Mouse (Mus musculus) heart, adult 2 months (tissue): ENCODE data around the gene Vmn1r2. TPM values are rescaled to one million over a fixed set of nuclear protein-coding genes. Genes with fewer than 3 reads are reported as not detected.
"Not testable (repeated sequence)": the region's sequence is repeated elsewhere in the genome, so short reads cannot be mapped to it uniquely, and the experiment has no call there.

Experiments
- DNase-seq, 2 experiments: peaks; one replicate each; pipeline ENCODE4 v3.0.0; 2021
- H3K27ac ChIP-seq: fragments of 200-600 bp; 2 replicates; pipeline ENCODE4 v1.8.1; 2022
- H3K27me3 ChIP-seq: fragments of 200-500 bp; 2 replicates; pipeline ENCODE4 v1.6.1; 2012; ENCODE audit warnings: mild to moderate bottlenecking, low read length, inconsistent platforms, mixed read lengths; ENCODE audit not compliant: control insufficient read depth, insufficient read depth
- H3K36me3 ChIP-seq: fragments of 200-500 bp; 2 replicates; pipeline ENCODE4 v1.6.1; 2012; ENCODE audit warnings: low read length, inconsistent platforms; ENCODE audit not compliant: control insufficient read depth, insufficient read depth
- H3K4me1 ChIP-seq: fragments of 200-500 bp; 2 replicates; pipeline ENCODE4 v1.6.1; 2011; ENCODE audit warnings: low read length; ENCODE audit not compliant: control insufficient read depth, insufficient read depth
- H3K4me3 ChIP-seq: fragments of 200-600 bp; 2 replicates; pipeline ENCODE4 v1.8.1; 2022
- H3K79me2 ChIP-seq: fragments of 200-500 bp; replicated peaks from 2 replicates; pipeline ENCODE4 v1.6.1; 2012; ENCODE audit warnings: mild to moderate bottlenecking, inconsistent platforms, low read length, moderate library complexity, mixed read lengths; ENCODE audit not compliant: control insufficient read depth, insufficient read depth
- H3K9ac ChIP-seq: fragments of 200-500 bp; 2 replicates; pipeline ENCODE4 v1.6.1; 2012; ENCODE audit warnings: low read depth, mild to moderate bottlenecking, control low read depth, inconsistent platforms, low read length, mixed read lengths
- CTCF ChIP-seq: fragments of 200-600 bp; IDR thresholded peaks from 2 replicates; pipeline ENCODE4 v1.8.1; 2022; ENCODE audit warnings: antibody characterized with exemption, mild to moderate bottlenecking, moderate library complexity
- EP300 ChIP-seq: fragments of 200-500 bp; IDR thresholded peaks from 2 replicates; pipeline ENCODE4 v1.6.1; 2011; ENCODE audit warnings: low read depth, low read length, control low read depth; ENCODE audit not compliant: insufficient read depth
- POLR2A ChIP-seq: fragments of 200-500 bp; IDR thresholded peaks from 2 replicates; pipeline ENCODE4 v1.6.1; 2011; ENCODE audit warnings: mild to moderate bottlenecking, low read depth, low read length, control low read depth; ENCODE audit not compliant: insufficient read depth
- WGBS: fragments of 180-500 bp; shearing (Covaris S2); methylation state at CpG from one replicate; pipeline ENCODE4 v1.1.7; 2018; 5-methylcytosine and 5-hydroxymethylcytosine counted together
- intact Hi-C: fragments of 180-260 bp; cut with DNase I; formaldehyde crosslinking; loops from one replicate; pipeline ENCODE4 v1.15.1; 2025
- long read RNA-seq: library from polyadenylated mRNA; stranded (forward); transcript quantifications from one replicate; pipeline ENCODE4 v2.0.0, GENCODE M21; 2021
- polyA plus RNA-seq: library from polyadenylated mRNA; depleted of rRNA; stranded (reverse); fragments of >200 nt; gene quantifications from 2 replicates; pipeline ENCODE4 v1.2.3, GENCODE M21; 2012; rRNA removed
- total RNA-seq, 2 experiments: library from RNA; stranded (reverse); gene quantifications; 2 replicates each; pipeline ENCODE4 v1.2.3; 2021

The Vmn1r2 gene
- total RNA-seq, result not detected
- not detected in 2 replicates for polyA plus RNA-seq
- long read RNA-seq, result 0 reads

GRCm38 (mm10) chr4:3167020-3167419 lies at the start of gene Vmn1r2:
TSS of gene Vmn1r2 (plus strand) at chr4:3167320.
- DNase-seq, H3K27ac ChIP-seq, intact Hi-C loops, H3K4me1 ChIP-seq, H3K27me3 ChIP-seq, H3K36me3 ChIP-seq, H3K79me2 ChIP-seq, H3K9ac ChIP-seq, H3K4me3 ChIP-seq: not testable (repeated sequence)
- no CpG with 5 or more reads among the region's 1 CpGs for WGBS

- H3K9ac ChIP-seq, H3K36me3 ChIP-seq, intact Hi-C loops, H3K27me3 ChIP-seq, H3K4me3 ChIP-seq, H3K4me1 ChIP-seq, H3K27ac ChIP-seq, H3K79me2 ChIP-seq, DNase-seq: not testable (repeated sequence)
- WGBS, result 27% methylated on average over 1 of the region's 3 CpGs
These were observed 19.2 kb upstream of the Vmn1r2 start for GRCm38 (mm10) chr4:3147926-3148325.

GRCm38 (mm10) chr4:3153320-3153719 lies 13.8 kb upstream of the Vmn1r2 start:
- DNase-seq, H3K36me3 ChIP-seq, H3K9ac ChIP-seq, H3K79me2 ChIP-seq, H3K4me3 ChIP-seq, H3K27ac ChIP-seq, H3K27me3 ChIP-seq, intact Hi-C loops, H3K4me1 ChIP-seq: not testable (repeated sequence)
- 41% methylated on average over 2 of the region's 2 CpGs for WGBS

- H3K4me3 ChIP-seq, H3K36me3 ChIP-seq, DNase-seq, intact Hi-C loops, H3K4me1 ChIP-seq, H3K27ac ChIP-seq, H3K27me3 ChIP-seq, H3K79me2 ChIP-seq, H3K9ac ChIP-seq: not testable (repeated sequence)
These were observed 2.7 kb upstream of the Vmn1r2 start for GRCm38 (mm10) chr4:3164429-3164828.

- no peaks in the 10 kb centered on the region for H3K36me3 ChIP-seq
- H3K27ac ChIP-seq, result no peak overlapping the region
- no peak overlapping the region for H3K4me3 ChIP-seq
- 96% methylated on average over 4 of the region's 4 CpGs for WGBS
- H3K9ac ChIP-seq, result no peak overlapping the region
- no peak for DNase-seq
- H3K27me3 ChIP-seq, result no peaks in the 10 kb centered on the region
- H3K4me1 ChIP-seq, result no peaks in the 10 kb centered on the region
- TF ChIP-seq POLR2A, result no peak
- TF ChIP-seq CTCF, result no peak
- TF ChIP-seq EP300, result no peak
- H3K79me2 ChIP-seq, result no peaks in the 10 kb centered on the region
- intact Hi-C loops, result no loop called here
These were observed 2.1 kb upstream of the Vmn1r2 start for GRCm38 (mm10) chr4:3165046-3165445.

- H3K4me3 ChIP-seq, DNase-seq, H3K36me3 ChIP-seq, H3K79me2 ChIP-seq, H3K27ac ChIP-seq, H3K9ac ChIP-seq, H3K4me1 ChIP-seq, H3K27me3 ChIP-seq, intact Hi-C loops: not testable (repeated sequence)
- WGBS, result 74% methylated on average over 4 of the region's 4 CpGs
These were observed 7.5 kb downstream of the Vmn1r2 start for GRCm38 (mm10) chr4:3174586-3174985.

- H3K79me2 ChIP-seq, H3K36me3 ChIP-seq, intact Hi-C loops, H3K27ac ChIP-seq, DNase-seq, H3K4me3 ChIP-seq, H3K4me1 ChIP-seq, H3K9ac ChIP-seq, H3K27me3 ChIP-seq: not testable (repeated sequence)
- 87% methylated on average over 7 of the region's 8 CpGs for WGBS
These were observed 8.6 kb downstream of the Vmn1r2 start for GRCm38 (mm10) chr4:3175756-3176155.

- H3K36me3 ChIP-seq, H3K4me3 ChIP-seq, DNase-seq, H3K27me3 ChIP-seq, H3K79me2 ChIP-seq, H3K4me1 ChIP-seq, intact Hi-C loops, H3K27ac ChIP-seq, H3K9ac ChIP-seq: not testable (repeated sequence)
- WGBS, result 93% methylated on average over 6 of the region's 6 CpGs
These were observed 9.1 kb downstream of the Vmn1r2 start for GRCm38 (mm10) chr4:3176195-3176594.

- 88% methylated on average over 10 of the region's 10 CpGs for WGBS
- H3K27me3 ChIP-seq, intact Hi-C loops, H3K36me3 ChIP-seq, H3K79me2 ChIP-seq, H3K27ac ChIP-seq, H3K4me1 ChIP-seq, H3K9ac ChIP-seq, H3K4me3 ChIP-seq: not testable (repeated sequence)
- DNase-seq, result peak in 1 of 2 experiments; percentile 34
These were observed 9.8 kb downstream of the Vmn1r2 start for GRCm38 (mm10) chr4:3176746-3177490.

- intact Hi-C loops, H3K79me2 ChIP-seq, H3K27me3 ChIP-seq, H3K4me3 ChIP-seq, H3K4me1 ChIP-seq, H3K27ac ChIP-seq, H3K9ac ChIP-seq, DNase-seq, H3K36me3 ChIP-seq: not testable (repeated sequence)
- WGBS, result 80% methylated on average over 1 of the region's 1 CpGs
These were observed 18.1 kb downstream of the Vmn1r2 start, which contains the start of gene Vmn1r3 for GRCm38 (mm10) chr4:3185258-3185657. TSS of gene Vmn1r3 (minus strand) at chr4:3185358.
